Mouse (Mus musculus) heart, embryonic 12.5 days (tissue): ENCODE results near the gene Nup43. TPM values are rescaled to one million over a fixed set of nuclear protein-coding genes. Genes with fewer than 3 reads are reported as not detected.

ENCODE experiments used
- polyA plus RNA-seq: library from polyadenylated mRNA; unstranded; fragments of >200 nt; fragmentation: Nextera tagmentation; extraction: Ambion mirVana; gene quantifications from 2 replicates; pipeline ENCODE4 v1.2.1, GENCODE M21; 2016

Nup43 gene
- polyA plus RNA-seq, 1 experiment from 2014 or later, result 34.5 TPM

Other genes with a start within 250 kb of the Nup43 start
- 9.7 and 11.5 TPM in 2 replicates for gene Ulbp1, start 193.9 kb upstream of the Nup43 start, polyA plus RNA-seq
- 3.2 and 3.9 TPM in 2 replicates for gene Lrp11, start 77.7 kb upstream of the Nup43 start, polyA plus RNA-seq
- gene Pcmt1, start 13.6 kb downstream of the Nup43 start, polyA plus RNA-seq, result 131 and 134 TPM in 2 replicates
- 5.5 and 5.8 TPM in 2 replicates for gene Lats1, start 13.7 kb downstream of the Nup43 start, polyA plus RNA-seq
- 33.4 and 37.0 TPM in 2 replicates for gene Katna1, start 58.5 kb downstream of the Nup43 start, polyA plus RNA-seq
- gene Ginm1, start 125.3 kb downstream of the Nup43 start, polyA plus RNA-seq, result 78.5 and 80.5 TPM in 2 replicates
- gene Ppil4, start 125.4 kb downstream of the Nup43 start, polyA plus RNA-seq, result 31.3 and 33.0 TPM in 2 replicates
- gene Zc3h12d, start 165.0 kb downstream of the Nup43 start, polyA plus RNA-seq, result 0.15 and 0.22 TPM in 2 replicates